Comparison of ENCODE assay signal across 30 mouse cellular contexts in the genomic region with DNA sequence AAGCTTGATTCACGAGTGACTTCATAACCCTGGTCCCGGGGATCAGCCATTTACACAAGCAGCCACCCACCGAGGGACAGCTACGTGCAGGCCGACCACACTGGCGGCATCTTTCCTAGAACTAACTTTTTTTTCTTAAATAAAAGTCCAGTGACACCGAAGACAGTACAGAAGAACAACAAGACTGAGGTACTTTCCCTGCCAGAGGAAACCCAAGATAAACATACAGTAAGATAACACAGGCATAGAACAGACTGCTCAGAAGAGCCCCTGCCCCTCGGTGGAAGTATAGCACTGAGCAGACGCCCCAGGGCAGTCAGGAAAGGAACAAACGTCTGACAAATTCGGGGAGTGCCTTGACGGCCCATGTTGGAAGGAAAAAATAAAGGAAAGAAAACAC.
DNase-seq lines count a peak whose midpoint lies in the region; ATAC-seq and TF ChIP-seq lines count a peak whose summit lies in the region.
"Had no signal": no experiment of that assay in that cellular context is flagged by ENCODE, and none has a peak within 500 bp of the region (broad histone marks: within the 10 kb centered on the region; RNA-seq: fewer than 3 reads in every experiment).

No protein-coding gene starts in this region.

- H3K4me3 ChIP-seq in heart, embryonic 12.5 days = no peak overlapping the region
- H3K4me3 ChIP-seq in kidney, embryonic 14.5 days (ENCODE audit: low read length) = no peak overlapping the region
- H3K4me3 ChIP-seq in MEL (ENCODE audit: control insufficient read depth in 1 of 2, insufficient read depth in 1 of 2, low read depth in 2 of 2, low read length in 2 of 2) = no peak overlapping the region; a peak in 1 of 4 replicates
- H3K4me3 ChIP-seq: embryonic facial prominence, embryonic 15.5 days; heart, adult 2 months; hindbrain, embryonic 10.5 days; layer of hippocampus, adult 2 months; limb, embryonic 12.5 days; lung, embryonic 15.5 days; midbrain, embryonic 12.5 days; neural tube, embryonic 15.5 days had no signal

- peak in 1 of 2 experiments; percentile 17; a peak in 1 of 4 replicates for TF ChIP-seq EP300 in MEL (IDR thresholded peaks at IDR 0.05; ENCODE audit: low read depth in 1 of 2, low read length in 2 of 2)

- H3K36me3 ChIP-seq in heart, embryonic 12.5 days = peaks cover 9% of the 10 kb centered on the region
- H3K36me3 ChIP-seq in kidney, embryonic 14.5 days (ENCODE audit: control insufficient read depth, insufficient read depth, low read length) = no peaks in the 10 kb centered on the region
- peaks cover 0 to 19% of the 10 kb centered on the region in 2 experiments; a peak in 2 of 4 replicates for H3K36me3 ChIP-seq in MEL (ENCODE audit: control insufficient read depth in 1 of 2, insufficient read depth in 2 of 2, low read length in 2 of 2)
- H3K36me3 ChIP-seq: lung, embryonic 15.5 days; midbrain, embryonic 12.5 days had no signal

- no peak for TF ChIP-seq CTCF in MEL (IDR thresholded peaks at IDR 0.05 in 2 of 3, conservative IDR thresholded peaks at IDR 0.05 in 1 of 3; ENCODE audit: control insufficient read depth in 1 of 3, insufficient read depth in 1 of 3, low read depth in 2 of 3, low read length in 3 of 3, poor library complexity in 1 of 3, severe bottlenecking in 1 of 3)

- intact Hi-C loops in heart, postnatal 36 days (cut with DNase I) = no loop called here

- no peaks in the 10 kb centered on the region for H3K27me3 ChIP-seq in heart, embryonic 12.5 days (replicated peaks)
- H3K27me3 ChIP-seq in kidney, embryonic 14.5 days (ENCODE audit: control insufficient read depth, insufficient read depth, low read length) = no peaks in the 10 kb centered on the region
- H3K27me3 ChIP-seq in MEL (ENCODE audit: control insufficient read depth in 1 of 2, insufficient read depth in 2 of 2, low read length in 2 of 2) = no peaks in the 10 kb centered on the region
- H3K27me3 ChIP-seq: embryonic facial prominence, embryonic 15.5 days; limb, embryonic 12.5 days; lung, embryonic 15.5 days; midbrain, embryonic 12.5 days; neural tube, embryonic 15.5 days had no signal

- TF ChIP-seq RAD21 in MEL (IDR thresholded peaks at IDR 0.05; ENCODE audit: low read depth, low read length) = no peak

- no peak for TF ChIP-seq POLR2A in MEL (IDR thresholded peaks at IDR 0.05; ENCODE audit: control insufficient read depth in 1 of 2, insufficient read depth in 1 of 2, low read depth in 1 of 2, low read length in 2 of 2, poor library complexity in 1 of 2)

- ATAC-seq in heart, embryonic 12.5 days (ENCODE audit: insufficient number of reproducible peaks, low FRiP score) = peak; percentile 60
- ATAC-seq in kidney, embryonic 14.5 days (ENCODE audit: low FRiP score, low TSS enrichment) = no peak
- ATAC-seq: forebrain, embryonic 14.5 days; hindbrain, embryonic 16.5 days had no signal

- no peak overlapping the region for H3K9ac ChIP-seq in heart, embryonic 12.5 days
- no peak overlapping the region for H3K9ac ChIP-seq in kidney, embryonic 14.5 days (ENCODE audit: low read depth, low read length)
- H3K9ac ChIP-seq in MEL (ENCODE audit: control insufficient read depth, low read depth, low read length, poor library complexity, severe bottlenecking) = peak overlapping the region; percentile 24; the same call in 1 of the 2 replicates
- H3K9ac ChIP-seq: embryonic facial prominence, embryonic 15.5 days; limb, embryonic 12.5 days; lung, embryonic 15.5 days; midbrain, embryonic 12.5 days; neural tube, embryonic 15.5 days had no signal

- peak overlapping the region; percentile 21; the same call in 1 of the 2 replicates for H3K4me2 ChIP-seq in heart, embryonic 12.5 days
- no peak overlapping the region for H3K4me2 ChIP-seq in kidney, embryonic 14.5 days (replicated peaks; ENCODE audit: low read depth, low read length)
- H3K4me2 ChIP-seq: embryonic facial prominence, embryonic 15.5 days; limb, embryonic 12.5 days; liver, embryonic 11.5 days; lung, embryonic 15.5 days; midbrain, embryonic 12.5 days; neural tube, embryonic 15.5 days had no signal

- no peaks in the 10 kb centered on the region for H3K79me2 ChIP-seq in MEL (ENCODE audit: control insufficient read depth, insufficient read depth, low read length, poor library complexity)

- H3K9me3 ChIP-seq in heart, embryonic 12.5 days (replicated peaks) = no peaks in the 10 kb centered on the region
- H3K9me3 ChIP-seq in kidney, embryonic 14.5 days (ENCODE audit: control insufficient read depth, low read length) = no peaks in the 10 kb centered on the region
- no peaks in the 10 kb centered on the region for H3K9me3 ChIP-seq in MEL (replicated peaks; ENCODE audit: insufficient read depth, low read length)
- H3K9me3 ChIP-seq: embryonic facial prominence, embryonic 15.5 days; limb, embryonic 12.5 days; lung, embryonic 15.5 days; midbrain, embryonic 12.5 days; neural tube, embryonic 15.5 days had no signal

- DNase-seq in heart, postnatal 36 days = no peak
- no peak for DNase-seq in kidney, postnatal 25 days
- DNase-seq in CD4-positive helper T cell, adult 2 months (ENCODE audit: low read depth, low spot score) = peak; percentile 39
- DNase-seq in MEL (ENCODE audit: low read depth, low spot score) = peak; percentile 45
- DNase-seq in urinary bladder, postnatal 14 days (ENCODE audit: low spot score) = no peak
- no peak for DNase-seq in gastrocnemius, postnatal 10 days
- DNase-seq: adrenal gland, postnatal 14 days; cerebellum, adult 8-10 months; cerebellum, postnatal 36 days; embryo, embryonic 11 days; gastrocnemius, postnatal 14 days; heart, adult 2 months; kidney, adult 8-10 months; kidney, postnatal 14 days; right cerebral cortex, adult 18-20 months; right cerebral cortex, postnatal 4 days; thymus, adult 2 months had no signal

- 20% methylated on average over 12 of the region's 12 CpGs for WGBS in heart, embryonic 12.5 days
- 45% methylated on average over 12 of the region's 12 CpGs for WGBS in kidney, embryonic 14.5 days

- H3K4me1 ChIP-seq in heart, embryonic 12.5 days (replicated peaks) = peaks cover 55% of the 10 kb centered on the region
- H3K4me1 ChIP-seq in kidney, embryonic 14.5 days (ENCODE audit: control insufficient read depth, insufficient read depth, low read length) = no peaks in the 10 kb centered on the region
- H3K4me1 ChIP-seq in MEL (ENCODE audit: control insufficient read depth in 1 of 2, insufficient read depth in 2 of 2, low read length in 2 of 2) = peaks cover 3 to 37% of the 10 kb centered on the region in 2 experiments
- H3K4me1 ChIP-seq: midbrain, embryonic 12.5 days had no signal

- no peak overlapping the region; the same call in 1 of the 2 replicates for H3K27ac ChIP-seq in heart, embryonic 12.5 days (ENCODE audit: poor library complexity, severe bottlenecking)
- peak overlapping the region; percentile 30; the same call in 1 of the 2 replicates for H3K27ac ChIP-seq in kidney, embryonic 14.5 days (ENCODE audit: low read depth, low read length)
- peak overlapping the region; percentile 50 for H3K27ac ChIP-seq in MEL (ENCODE audit: control insufficient read depth, low read depth, low read length)
- H3K27ac ChIP-seq: embryonic facial prominence, embryonic 15.5 days; heart, adult 2 months; layer of hippocampus, adult 2 months; limb, embryonic 12.5 days; lung, embryonic 15.5 days; macrophage; midbrain, embryonic 12.5 days; neural tube, embryonic 15.5 days had no signal

TF ChIP-seq in MEL, 35 proteins besides CTCF, POLR2A, EP300 and RAD21:
- TF ChIP-seq POLR2AphosphoS5 (IDR thresholded peaks at IDR 0.05; ENCODE audit: borderline replicate concordance, low read depth, low read length) (no peak), JUND (IDR thresholded peaks at IDR 0.05; ENCODE audit: low read depth, low read length) (no peak), ETS1 (IDR thresholded peaks at IDR 0.05; ENCODE audit: low read depth, low read length) (0 out of 2 replicates have a peak, but pooled peaks have one; percentile 11), NRF1 (IDR thresholded peaks at IDR 0.05; ENCODE audit: insufficient read depth, low read depth, low read length, poor library complexity, severe bottlenecking) (0 out of 2 replicates have a peak, but pooled peaks have one; percentile 16), ZNF384 (IDR thresholded peaks at IDR 0.05; ENCODE audit: low read depth, low read length) (0 out of 2 replicates have a peak, but pooled peaks have one; percentile 28), MXI1 (IDR thresholded peaks at IDR 0.05; ENCODE audit: low read depth, low read length) (no peak), GATA1 (IDR thresholded peaks at IDR 0.05; ENCODE audit: low read depth, low read length) (0 out of 2 replicates have a peak, but pooled peaks have one; percentile 35)

Comparison
In these comparisons a context has a peak if more than half of its experiments do, and no peak if none do; other contexts are left out.
1. DNase-seq: peak in CD4-positive helper T cell, adult 2 months (single experiment) and MEL (single experiment); none in heart, postnatal 36 days (0 of 2), kidney, postnatal 25 days (0 of 2), urinary bladder, postnatal 14 days (single experiment) and gastrocnemius, postnatal 10 days (single experiment).